In genomic region chr5:123382686-123383085, GRCm38 (mm10) we compare ENCODE assay signal across 21 mouse cellular contexts. TPM values are rescaled to one million over a fixed set of nuclear protein-coding genes. Genes with fewer than 3 reads are reported as not detected.
DNase-seq lines count a peak whose midpoint lies in the region; TF ChIP-seq lines count a peak whose summit lies in the region.
"Had no signal": no experiment of that assay in that cellular context is flagged by ENCODE, and none has a peak within 500 bp of the region (broad histone marks: within the 10 kb centered on the region; RNA-seq: fewer than 3 reads in every experiment).

No protein-coding gene starts in this region.

- H3K36me3 ChIP-seq in spleen, adult 2 months (ENCODE audit: control insufficient read depth, insufficient read depth, low read length): no peaks in the 10 kb centered on the region
- H3K36me3 ChIP-seq in E14TG2a.4 (ENCODE audit: insufficient read depth, low read length): peaks cover 8% of the 10 kb centered on the region; the same call in 1 of the 2 replicates
- H3K36me3 ChIP-seq: embryonic facial prominence, embryonic 13.5 days; forebrain, embryonic 12.5 days; heart, embryonic 10.5 days; heart, embryonic 15.5 days; hindbrain, embryonic 13.5 days had no signal

- H3K9me3 ChIP-seq in E14TG2a.4 (ENCODE audit: low read length): no peaks in the 10 kb centered on the region
- H3K9me3 ChIP-seq: embryonic facial prominence, embryonic 13.5 days; forebrain, embryonic 12.5 days; heart, embryonic 10.5 days; heart, embryonic 15.5 days had no signal

- TF ChIP-seq POLR2A in spleen, adult 2 months (IDR thresholded peaks at IDR 0.05; ENCODE audit: low read depth, low read length): no peak

- H3K4me1 ChIP-seq in spleen, adult 2 months (ENCODE audit: control insufficient read depth, insufficient read depth, insufficient read length): peaks cover 18% of the 10 kb centered on the region; the same call in 1 of the 2 replicates
- H3K4me1 ChIP-seq in E14TG2a.4 (replicated peaks; ENCODE audit: low read depth, low read length): peaks cover 44% of the 10 kb centered on the region
- H3K4me1 ChIP-seq: forebrain, embryonic 12.5 days had no signal

- no peak overlapping the region for H3K4me3 ChIP-seq in spleen, adult 2 months (ENCODE audit: extremely low read depth, insufficient read depth, insufficient read length)
- H3K4me3 ChIP-seq in E14TG2a.4 (replicated peaks; ENCODE audit: low read length): peak overlapping the region; percentile 67
- H3K4me3 ChIP-seq: embryonic facial prominence, embryonic 13.5 days; forebrain, embryonic 12.5 days; hindbrain, embryonic 13.5 days had no signal

- H3K27ac ChIP-seq in spleen, adult 2 months (ENCODE audit: insufficient read depth, low read length): peak overlapping the region; percentile 66; the same call in 1 of the 2 replicates
- H3K27ac ChIP-seq: embryonic facial prominence, embryonic 13.5 days; forebrain, embryonic 12.5 days; gastrocnemius, adult 2 months; heart, embryonic 10.5 days; heart, embryonic 15.5 days; hindbrain, embryonic 13.5 days; hindbrain, postnatal 0 days had no signal

- no peaks in the 10 kb centered on the region for H3K27me3 ChIP-seq in spleen, adult 2 months (ENCODE audit: control insufficient read depth, insufficient read depth, low read length)
- H3K27me3 ChIP-seq in E14TG2a.4 (ENCODE audit: insufficient read depth, low read length): no peaks in the 10 kb centered on the region
- H3K27me3 ChIP-seq: embryonic facial prominence, embryonic 13.5 days; forebrain, embryonic 12.5 days; heart, embryonic 15.5 days; hindbrain, embryonic 13.5 days had no signal

- 94% methylated on average over 8 of the region's 8 CpGs for WGBS in spleen, adult 2 months

- no peak for TF ChIP-seq CTCF in spleen, adult 2 months (IDR thresholded peaks at IDR 0.05; ENCODE audit: extremely low read depth, insufficient read depth, insufficient read length, insufficient replicate concordance)
- TF ChIP-seq CTCF in E14TG2a.4 (conservative IDR thresholded peaks at IDR 0.05; ENCODE audit: low read length): no peak

- no peak for DNase-seq in spleen, adult 2 months (ENCODE audit: low read depth in 1 of 2, low spot score in 2 of 2)
- no peak for DNase-seq in spleen, adult 18-20 months
- DNase-seq in R1 (ENCODE audit: low read depth, low spot score): peak; percentile 67
- DNase-seq in kidney, postnatal 14 days: no peak
- no peak for DNase-seq in gastrocnemius, postnatal 4 days (ENCODE audit: low spot score in 2 of 2)
- no peak for DNase-seq in right cerebral cortex, adult 2 months (ENCODE audit: low spot score in 2 of 2)
- DNase-seq: adrenal gland, postnatal 10 days; cerebellum, adult 18-20 months; cerebellum, adult 9-11 months; cerebellum, postnatal 36 days; gastrocnemius, adult 2 months; gastrocnemius, postnatal 25 days; heart, postnatal 14 days; kidney, adult 11 months had no signal

RNA-seq across cellular contexts. Expression of gene Mlxip, which starts 11.9 kb away (rescaled TPM):
- 87.1 and 113 TPM in 2 replicates for polyA plus RNA-seq in spleen, adult 2 months (2012; rRNA removed)
- 10 to 100 TPM; 48.4 to 49.8 TPM for total RNA-seq in gastrocnemius, postnatal 4 days (2021)

RNA-seq across cellular contexts. Expression of gene Bcl7a, which starts 39.1 kb away (rescaled TPM):
- 12.4 and 12.8 TPM in 2 replicates for polyA plus RNA-seq in spleen, adult 2 months (2012; rRNA removed)
- total RNA-seq in gastrocnemius, postnatal 4 days (2021): 10 to 100 TPM; 33.6 to 37.5 TPM
